ENCODE assay signal across 11 mouse cellular contexts in the genomic region with DNA sequence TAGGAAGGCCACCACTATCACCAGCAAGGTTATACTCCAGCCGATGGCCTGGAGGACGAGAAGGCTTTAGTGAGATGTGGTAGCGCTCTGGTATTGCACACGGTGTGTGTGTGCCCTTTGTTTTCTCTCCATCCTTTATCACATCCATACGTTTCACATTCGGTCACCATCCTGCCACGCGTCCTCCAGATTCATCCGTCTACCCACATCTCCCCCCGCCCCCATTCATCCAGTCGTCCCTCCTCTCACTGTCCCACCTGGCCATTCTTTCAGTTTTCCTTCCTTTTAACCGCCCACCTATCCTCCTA. TPM values are rescaled to one million over a fixed set of nuclear protein-coding genes. Genes with fewer than 3 reads are reported as not detected.
DNase-seq lines count a peak whose midpoint lies in the region; ATAC-seq and TF ChIP-seq lines count a peak whose summit lies in the region.
"Had no signal": no experiment of that assay in that cellular context is flagged by ENCODE, and none has a peak within 500 bp of the region (broad histone marks: within the 10 kb centered on the region; RNA-seq: fewer than 3 reads in every experiment).

No protein-coding gene starts in this region.

- ATAC-seq in heart, embryonic 13.5 days (ENCODE audit: extremely low read depth, insufficient number of reproducible peaks, low FRiP score, low TSS enrichment), result no peak
- no peak for ATAC-seq in erythroid progenitor cell, adult 5-6 weeks (replicated peaks; ENCODE audit: low FRiP score, poor library complexity, severe bottlenecking)

- H3K27me3 ChIP-seq in heart, embryonic 13.5 days (replicated peaks), result peaks cover 22% of the 10 kb centered on the region
- peaks cover 31% of the 10 kb centered on the region for H3K27me3 ChIP-seq in hindbrain, embryonic 10.5 days (ENCODE audit: insufficient read depth, poor library complexity, severe bottlenecking)
- peaks cover 36% of the 10 kb centered on the region for H3K27me3 ChIP-seq in midbrain, embryonic 10.5 days (ENCODE audit: low read depth, poor library complexity, severe bottlenecking)

- peak overlapping the region; percentile 45 for H3K4me3 ChIP-seq in heart, embryonic 13.5 days
- H3K4me3 ChIP-seq in ES-E14 (ENCODE audit: insufficient read depth in 1 of 2, low read depth in 1 of 2, low read length in 2 of 2, poor library complexity in 1 of 2, severe bottlenecking in 1 of 2), result peak overlapping the region in 1 of 2 experiments; percentile 32; a peak in 1 of 4 replicates
- H3K4me3 ChIP-seq in hindbrain, embryonic 10.5 days, result peak overlapping the region; percentile 50
- H3K4me3 ChIP-seq in midbrain, embryonic 10.5 days, result peak overlapping the region; percentile 49
- H3K4me3 ChIP-seq: liver, embryonic 15.5 days had no signal

- H3K27ac ChIP-seq in heart, embryonic 13.5 days (replicated peaks), result no peak overlapping the region
- no peak overlapping the region for H3K27ac ChIP-seq in ES-E14 (ENCODE audit: insufficient read depth, low read depth, low read length, poor library complexity, severe bottlenecking)
- H3K27ac ChIP-seq in hindbrain, embryonic 10.5 days, result 0 out of 2 replicates have a peak overlapping the region, but pooled peaks have one; percentile 23
- peak overlapping the region; percentile 59; the same call in 1 of the 2 replicates for H3K27ac ChIP-seq in midbrain, embryonic 10.5 days (replicated peaks)
- H3K27ac ChIP-seq: liver, embryonic 15.5 days had no signal

- H3K9me3 ChIP-seq in heart, embryonic 13.5 days, result no peaks in the 10 kb centered on the region
- H3K9me3 ChIP-seq in ES-E14 (ENCODE audit: control insufficient read depth, insufficient read depth, low read depth, low read length), result no peaks in the 10 kb centered on the region
- H3K9me3 ChIP-seq in hindbrain, embryonic 10.5 days, result no peaks in the 10 kb centered on the region
- H3K9me3 ChIP-seq in midbrain, embryonic 10.5 days (replicated peaks), result no peaks in the 10 kb centered on the region
- H3K9me3 ChIP-seq: liver, embryonic 15.5 days had no signal

- intact Hi-C loops in heart, postnatal 14 days (cut with DNase I), result no loop called here

- peak overlapping the region; percentile 66; the same call in 1 of the 2 replicates for H3K9ac ChIP-seq in heart, embryonic 13.5 days
- H3K9ac ChIP-seq in ES-E14 (ENCODE audit: insufficient read depth, low read depth, low read length, poor library complexity, severe bottlenecking), result peak overlapping the region; percentile 3; the same call in 1 of the 2 replicates
- H3K9ac ChIP-seq: liver, embryonic 15.5 days had no signal

- in situ Hi-C loops in ES-E14 (cut with MboI; ENCODE audit: low sequenced_read_pairs in 2 of 2, unreplicated experiment in 2 of 2), result no loop called here

- 59% methylated on average over 12 of the region's 12 CpGs for WGBS in heart, embryonic 13.5 days
- WGBS in hindbrain, embryonic 10.5 days, result 61% methylated on average over 12 of the region's 12 CpGs
- 70% methylated on average over 12 of the region's 12 CpGs for WGBS in midbrain, embryonic 10.5 days

- peaks cover 12% of the 10 kb centered on the region for H3K4me1 ChIP-seq in heart, embryonic 13.5 days
- peaks cover 0 to 20% of the 10 kb centered on the region in 2 experiments; a peak in 3 of 4 replicates for H3K4me1 ChIP-seq in ES-E14 (ENCODE audit: control insufficient read depth in 2 of 2, insufficient read depth in 2 of 2, low read length in 2 of 2, poor library complexity in 1 of 2)
- H3K4me1 ChIP-seq in hindbrain, embryonic 10.5 days (replicated peaks), result no peaks in the 10 kb centered on the region; the same call in 1 of the 2 replicates
- H3K4me1 ChIP-seq in midbrain, embryonic 10.5 days, result peaks cover 8% of the 10 kb centered on the region
- H3K4me1 ChIP-seq: liver, embryonic 15.5 days had no signal

- peak overlapping the region; percentile 69 for H3K4me2 ChIP-seq in heart, embryonic 13.5 days

- DNase-seq in heart, postnatal 14 days, result no peak
- DNase-seq in ES-E14 (ENCODE audit: low read depth, low spot score), result no peak
- DNase-seq in hindbrain, embryonic 10.5 days (ENCODE audit: low spot score), result no peak
- no peak for DNase-seq in midbrain, embryonic 10.5 days (ENCODE audit: low spot score)
- no peak for DNase-seq in adrenal gland, adult 18-20 months (ENCODE audit: low spot score in 2 of 2)
- no peak for DNase-seq in cerebellum, postnatal 4 days (ENCODE audit: low spot score in 2 of 2)
- DNase-seq: thymus, postnatal 14 days had no signal

- H3K36me3 ChIP-seq in heart, embryonic 13.5 days, result no peaks in the 10 kb centered on the region
- no peaks in the 10 kb centered on the region for H3K36me3 ChIP-seq in ES-E14 (ENCODE audit: control insufficient read depth, insufficient read depth, low read length, poor library complexity, severe bottlenecking)
- H3K36me3 ChIP-seq in hindbrain, embryonic 10.5 days, result no peaks in the 10 kb centered on the region
- no peaks in the 10 kb centered on the region for H3K36me3 ChIP-seq in midbrain, embryonic 10.5 days
- H3K36me3 ChIP-seq: liver, embryonic 15.5 days had no signal

TF ChIP-seq in ES-E14, 5 proteins besides CTCF, POLR2A, EP300 and RAD21:
- TF ChIP-seq CHD2 (IDR thresholded peaks at IDR 0.05; ENCODE audit: low read depth, low read length) (no peak), ZNF384 (IDR thresholded peaks at IDR 0.05; ENCODE audit: low read depth, low read length) (no peak), ZC3H11A (IDR thresholded peaks at IDR 0.05; ENCODE audit: borderline replicate concordance, low read depth, low read length) (no peak), HCFC1 (IDR thresholded peaks at IDR 0.05; ENCODE audit: borderline replicate concordance, insufficient read depth, low read length) (no peak), MAFK (IDR thresholded peaks at IDR 0.05; ENCODE audit: insufficient read depth, low read depth, low read length) (no peak)

RNA-seq across cellular contexts. Expression of gene Calhm3, which starts 5.5 kb away (rescaled TPM):
- not detected in 2 replicates for polyA plus RNA-seq in heart, embryonic 13.5 days (2015; fragmentation: Nextera tagmentation; extraction: Ambion mirVana)
- not detected for total RNA-seq in heart, postnatal 14 days (2021)
- 2.8 and 3.8 TPM in 2 replicates for total RNA-seq in ES-E14 (2012; rRNA removed)
- not detected in 2 replicates for polyA plus RNA-seq in hindbrain, embryonic 10.5 days (2016; fragmentation: Nextera tagmentation; extraction: Ambion mirVana)
- polyA plus RNA-seq in midbrain, embryonic 10.5 days (2016; fragmentation: Nextera tagmentation; extraction: Ambion mirVana), result not detected in 2 replicates
- not detected for total RNA-seq in adrenal gland, adult 18-20 months (2021)
- total RNA-seq in erythroid progenitor cell, adult 5-6 weeks (2015; ENCODE audit: low replicate concordance), result not detected in 2 replicates
- total RNA-seq in erythroid progenitor cell, adult 5-6 weeks (2017; ENCODE audit: low replicate concordance), result not detected in 2 replicates
- total RNA-seq: hematopoietic stem cell, adult 5-6 weeks had no signal
- polyA plus RNA-seq: liver, embryonic 15.5 days had no signal

RNA-seq across cellular contexts. Expression of gene Calhm1, which starts 8.0 kb away (rescaled TPM):
- not detected in 2 replicates for polyA plus RNA-seq in heart, embryonic 13.5 days (2015; fragmentation: Nextera tagmentation; extraction: Ambion mirVana)
- not detected for total RNA-seq in heart, postnatal 14 days (2021)
- not detected in 2 replicates for total RNA-seq in ES-E14 (2012; rRNA removed)
- not detected in 2 replicates for polyA plus RNA-seq in hindbrain, embryonic 10.5 days (2016; fragmentation: Nextera tagmentation; extraction: Ambion mirVana)
- polyA plus RNA-seq in midbrain, embryonic 10.5 days (2016; fragmentation: Nextera tagmentation; extraction: Ambion mirVana), result not detected in 2 replicates
- not detected for total RNA-seq in adrenal gland, adult 18-20 months (2021)
- total RNA-seq in erythroid progenitor cell, adult 5-6 weeks (2015; ENCODE audit: low replicate concordance), result not detected in 2 replicates
- not detected in 2 replicates for total RNA-seq in erythroid progenitor cell, adult 5-6 weeks (2017; ENCODE audit: low replicate concordance)
- total RNA-seq: hematopoietic stem cell, adult 5-6 weeks had no signal
- polyA plus RNA-seq: liver, embryonic 15.5 days had no signal

RNA-seq across cellular contexts. Expression of gene Calhm2, which starts 13.9 kb away (rescaled TPM):
- polyA plus RNA-seq in heart, embryonic 13.5 days (2015; fragmentation: Nextera tagmentation; extraction: Ambion mirVana), result 5.2 and 6.0 TPM in 2 replicates
- total RNA-seq in heart, postnatal 14 days (2021), result 1 to 10 TPM; 4.1 to 5.2 TPM
- total RNA-seq in ES-E14 (2012; rRNA removed), result 3.2 and 5.5 TPM in 2 replicates
- polyA plus RNA-seq in hindbrain, embryonic 10.5 days (2016; fragmentation: Nextera tagmentation; extraction: Ambion mirVana), result 1.8 and 1.9 TPM in 2 replicates
- polyA plus RNA-seq in midbrain, embryonic 10.5 days (2016; fragmentation: Nextera tagmentation; extraction: Ambion mirVana), result 1.7 and 1.8 TPM in 2 replicates
- 1 to 10 TPM; 5.1 to 5.5 TPM for total RNA-seq in adrenal gland, adult 18-20 months (2021)
- 1.7 and 4.0 TPM in 2 replicates for total RNA-seq in erythroid progenitor cell, adult 5-6 weeks (2015; ENCODE audit: low replicate concordance)
- total RNA-seq in erythroid progenitor cell, adult 5-6 weeks (2017; ENCODE audit: low replicate concordance), result 0.83 and 1.0 TPM in 2 replicates

RNA-seq across cellular contexts. Expression of gene Neurl1a, which starts 26.6 kb away (rescaled TPM):
- 1.8 and 2.1 TPM in 2 replicates for polyA plus RNA-seq in heart, embryonic 13.5 days (2015; fragmentation: Nextera tagmentation; extraction: Ambion mirVana)
- total RNA-seq in heart, postnatal 14 days (2021), result 1 to 10 TPM in 1 of 2 experiments, under 1 TPM in 1; 0.69 to 1.0 TPM
- 10.2 and 14.7 TPM in 2 replicates for total RNA-seq in ES-E14 (2012; rRNA removed)
- polyA plus RNA-seq in hindbrain, embryonic 10.5 days (2016; fragmentation: Nextera tagmentation; extraction: Ambion mirVana), result 5.7 and 5.9 TPM in 2 replicates
- 4.4 and 5.0 TPM in 2 replicates for polyA plus RNA-seq in midbrain, embryonic 10.5 days (2016; fragmentation: Nextera tagmentation; extraction: Ambion mirVana)
- 10 to 100 TPM; 13.4 to 16.9 TPM for total RNA-seq in adrenal gland, adult 18-20 months (2021)
- not detected in 2 replicates for total RNA-seq in erythroid progenitor cell, adult 5-6 weeks (2015; ENCODE audit: low replicate concordance)
- 0.68 TPM in 1 of 2 replicates, not detected in the other for total RNA-seq in erythroid progenitor cell, adult 5-6 weeks (2017; ENCODE audit: low replicate concordance)
- total RNA-seq: hematopoietic stem cell, adult 5-6 weeks had no signal

Comparison
In these comparisons a context has a peak if more than half of its experiments do, and no peak if none do; other contexts are left out.
1. H3K27ac ChIP-seq: peak in hindbrain, embryonic 10.5 days (single experiment) and midbrain, embryonic 10.5 days (single experiment); none in heart, embryonic 13.5 days (single experiment) and ES-E14 (single experiment).